Mouse (Mus musculus) testis, adult 2 months (tissue): ENCODE measurements at regions not wholly inside any gene's neighbourhood (a gene's known extent, or its start where the extent isn't known, plus 50 kb on each side); places are given as distances from the start of the nearest gene placed in this dataset.

Source experiments
- CTCF ChIP-seq: fragments of 200-500 bp; IDR thresholded peaks from 2 replicates; pipeline ENCODE4 v1.5.1; 2012; ENCODE audit warnings: low read depth, mild to moderate bottlenecking, inconsistent platforms, low read length, moderate library complexity; ENCODE audit not compliant: control insufficient read depth, insufficient read depth, insufficient replicate concordance
- POLR2A ChIP-seq: fragments of 200-500 bp; IDR thresholded peaks from 2 replicates; pipeline ENCODE4 v1.6.1; 2012; ENCODE audit warnings: low read depth, mild to moderate bottlenecking, inconsistent platforms, low read length, moderate library complexity; ENCODE audit not compliant: control insufficient read depth

DNA sequence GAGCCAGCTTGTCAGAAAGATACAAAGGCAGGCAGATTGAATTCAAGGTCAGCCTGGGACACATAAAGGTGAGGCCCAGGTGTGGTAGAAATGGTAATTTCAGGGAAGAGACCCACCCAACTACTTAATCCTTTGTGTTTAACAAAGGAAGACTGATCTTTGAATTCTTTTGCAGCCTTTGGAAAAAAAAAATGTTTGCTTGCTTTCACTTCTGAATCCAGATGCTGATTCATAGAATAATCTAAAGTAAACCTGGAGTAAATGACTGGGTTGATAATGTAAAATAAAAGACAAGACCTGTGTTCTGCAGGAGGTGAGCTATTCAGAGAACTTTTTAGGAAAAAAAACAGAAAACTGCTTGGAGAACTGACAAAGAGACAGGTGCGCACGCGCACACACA is 310.9 kb upstream of the Klf6 start:
- TF ChIP-seq POLR2A = no peak
- no peak for TF ChIP-seq CTCF
